In genomic region chr15:101052560-101053501, GRCm38 (mm10) we compare ENCODE assay signal across 9 mouse cellular contexts. TPM values are rescaled to one million over a fixed set of nuclear protein-coding genes. Genes with fewer than 3 reads are reported as not detected.
DNase-seq lines count a peak whose midpoint lies in the region; ATAC-seq and TF ChIP-seq lines count a peak whose summit lies in the region.
"Had no signal": no experiment of that assay in that cellular context is flagged by ENCODE, and none has a peak within 500 bp of the region (broad histone marks: within the 10 kb centered on the region; RNA-seq: fewer than 3 reads in every experiment).

No protein-coding gene starts in this region.

- 66% methylated on average over 118 of the region's 120 CpGs for WGBS in heart, adult 2 months
- 6% methylated on average over 106 of the region's 120 CpGs for WGBS in hindbrain, embryonic 14.5 days
- WGBS in midbrain, embryonic 11.5 days = 15% methylated on average over 116 of the region's 120 CpGs

- H3K27me3 ChIP-seq in heart, adult 2 months (ENCODE audit: control insufficient read depth, insufficient read depth, low read length) = peaks cover 12% of the 10 kb centered on the region
- peaks cover 45% of the 10 kb centered on the region for H3K27me3 ChIP-seq in hindbrain, embryonic 14.5 days (ENCODE audit: control insufficient read depth, insufficient read depth, low read length)
- H3K27me3 ChIP-seq in midbrain, embryonic 11.5 days (ENCODE audit: control insufficient read depth, insufficient read depth, low read length) = peaks cover 31% of the 10 kb centered on the region

- H3K79me2 ChIP-seq in heart, adult 2 months (replicated peaks; ENCODE audit: control insufficient read depth, insufficient read depth, low read length) = no peaks in the 10 kb centered on the region

- H3K27ac ChIP-seq in heart, adult 2 months = no peak overlapping the region
- H3K27ac ChIP-seq in brown adipose tissue, adult 24 weeks (replicated peaks; ENCODE audit: low read depth, low read length) = no peak overlapping the region
- no peak overlapping the region for H3K27ac ChIP-seq in hindbrain, embryonic 14.5 days
- H3K27ac ChIP-seq in midbrain, embryonic 11.5 days (ENCODE audit: low read depth, low read length) = no peak overlapping the region

- peak; percentile 44 to 46 for DNase-seq in heart, adult 2 months
- no peak for DNase-seq in heart, postnatal 36 days
- peak; percentile 46 for DNase-seq in hindbrain, embryonic 14.5 days (ENCODE audit: low spot score)
- peak; percentile 93 for DNase-seq in midbrain, embryonic 11.5 days (ENCODE audit: low spot score, missing footprints)
- no peak for DNase-seq in right cerebral cortex, postnatal 36 days (ENCODE audit: low spot score in 2 of 2)
- no peak for DNase-seq in left cerebral cortex, postnatal 14 days (ENCODE audit: low spot score in 2 of 2)

- no peaks in the 10 kb centered on the region for H3K9me3 ChIP-seq in hindbrain, embryonic 14.5 days (ENCODE audit: control insufficient read depth, low read length)
- H3K9me3 ChIP-seq in midbrain, embryonic 11.5 days (ENCODE audit: control insufficient read depth, low read length) = no peaks in the 10 kb centered on the region

- peak overlapping the region; percentile 55 for H3K4me2 ChIP-seq in hindbrain, embryonic 14.5 days (replicated peaks)
- peak overlapping the region; percentile 52 for H3K4me2 ChIP-seq in midbrain, embryonic 11.5 days

- H3K36me3 ChIP-seq in heart, adult 2 months (ENCODE audit: control insufficient read depth, insufficient read depth, low read length) = no peaks in the 10 kb centered on the region
- H3K36me3 ChIP-seq in hindbrain, embryonic 14.5 days (replicated peaks; ENCODE audit: control insufficient read depth, insufficient read depth) = no peaks in the 10 kb centered on the region
- no peaks in the 10 kb centered on the region; the same call in 1 of the 2 replicates for H3K36me3 ChIP-seq in midbrain, embryonic 11.5 days (ENCODE audit: control insufficient read depth, insufficient read depth, low read length)

- no peak for TF ChIP-seq POLR2A in heart, adult 2 months (IDR thresholded peaks at IDR 0.05; ENCODE audit: insufficient read depth, low read depth, low read length)

- H3K4me1 ChIP-seq in heart, adult 2 months (ENCODE audit: control insufficient read depth, insufficient read depth, low read length) = no peaks in the 10 kb centered on the region
- H3K4me1 ChIP-seq in brown adipose tissue, adult 24 weeks (ENCODE audit: control insufficient read depth, insufficient read depth, insufficient read length, low read length) = no peaks in the 10 kb centered on the region
- no peaks in the 10 kb centered on the region; the same call in 1 of the 2 replicates for H3K4me1 ChIP-seq in hindbrain, embryonic 14.5 days (replicated peaks; ENCODE audit: control insufficient read depth, insufficient read depth, low read length)
- H3K4me1 ChIP-seq in midbrain, embryonic 11.5 days (ENCODE audit: control insufficient read depth, insufficient read depth, low read length) = peaks cover 33% of the 10 kb centered on the region

- H3K4me3 ChIP-seq in heart, adult 2 months = peak overlapping the region; percentile 23; the same call in 1 of the 2 replicates
- H3K4me3 ChIP-seq in brown adipose tissue, adult 24 weeks (ENCODE audit: insufficient read depth, low read depth, low read length) = peak overlapping the region; percentile 54
- peak overlapping the region; percentile 35 for H3K4me3 ChIP-seq in hindbrain, embryonic 14.5 days (replicated peaks; ENCODE audit: low read length)
- H3K4me3 ChIP-seq in midbrain, embryonic 11.5 days (ENCODE audit: low read depth, low read length) = peak overlapping the region; percentile 31
- H3K4me3 ChIP-seq: erythroblast, embryonic 14.5 days had no signal

- peak overlapping the region; percentile 47 for H3K9ac ChIP-seq in heart, adult 2 months (ENCODE audit: low read depth, low read length)
- H3K9ac ChIP-seq in hindbrain, embryonic 14.5 days = peak overlapping the region; percentile 42; the same call in 1 of the 2 replicates
- H3K9ac ChIP-seq in midbrain, embryonic 11.5 days (ENCODE audit: low read length) = peak overlapping the region; percentile 45

- TF ChIP-seq CTCF in heart, adult 2 months (IDR thresholded peaks at IDR 0.05) = peak; percentile 33; the same call in 1 of the 2 replicates

- ATAC-seq in hindbrain, embryonic 14.5 days (ENCODE audit: low FRiP score) = no peak
- ATAC-seq in midbrain, embryonic 11.5 days (ENCODE audit: low FRiP score) = 0 out of 2 replicates have a peak, but pooled peaks have one; percentile 25
- ATAC-seq in activated CD4-positive, CD25-positive, alpha-beta regulatory T cell, adult 4 months = no peak

- intact Hi-C loops in heart, adult 2 months (cut with DNase I) = no loop called here
- intact Hi-C loops in heart, postnatal 36 days (cut with DNase I) = no loop called here
- intact Hi-C loops in left cerebral cortex, postnatal 14 days (cut with DNase I) = no loop called here

- no peak for TF ChIP-seq EP300 in heart, adult 2 months (IDR thresholded peaks at IDR 0.05; ENCODE audit: insufficient read depth, low read depth, low read length)

RNA-seq across cellular contexts. Expression of gene Gm47841, which starts 5.6 kb away (rescaled TPM):
- not detected for total RNA-seq in heart, adult 2 months (2021)
- not detected in 2 replicates for polyA plus RNA-seq in heart, adult 2 months (2012; rRNA removed)
- total RNA-seq in heart, postnatal 36 days (2021) = not detected
- polyA plus RNA-seq in brown adipose tissue, adult 24 weeks (2012; ENCODE audit: insufficient read depth, insufficient read length, missing spikeins) = not detected in 2 replicates
- polyA plus RNA-seq in hindbrain, embryonic 14.5 days (2014; fragmentation: Nextera tagmentation; extraction: Ambion mirVana) = not detected in 2 replicates
- polyA plus RNA-seq in midbrain, embryonic 11.5 days (2014; fragmentation: Nextera tagmentation; extraction: Ambion mirVana) = not detected in 2 replicates
- total RNA-seq in left cerebral cortex, postnatal 14 days (2021) = not detected
- not detected for polyA plus RNA-seq in activated CD4-positive, CD25-positive, alpha-beta regulatory T cell, adult 4 months (2017; shearing (Covaris generic))
- polyA plus RNA-seq: erythroblast, embryonic 14.5 days had no signal

RNA-seq across cellular contexts. Expression of gene Fignl2, which starts 25.5 kb away (rescaled TPM):
- 1 to 10 TPM in 1 of 2 experiments, under 1 TPM in 1; 0.86 to 1.3 TPM for total RNA-seq in heart, adult 2 months (2021)
- 1.6 and 1.9 TPM in 2 replicates for polyA plus RNA-seq in heart, adult 2 months (2012; rRNA removed)
- total RNA-seq in heart, postnatal 36 days (2021) = 1 to 10 TPM; 1.4 to 2.2 TPM
- 2.9 and 3.0 TPM in 2 replicates for polyA plus RNA-seq in brown adipose tissue, adult 24 weeks (2012; ENCODE audit: insufficient read depth, insufficient read length, missing spikeins)
- 0.16 and 0.17 TPM in 2 replicates for polyA plus RNA-seq in hindbrain, embryonic 14.5 days (2014; fragmentation: Nextera tagmentation; extraction: Ambion mirVana)
- polyA plus RNA-seq in midbrain, embryonic 11.5 days (2014; fragmentation: Nextera tagmentation; extraction: Ambion mirVana) = 1.0 and 1.4 TPM in 2 replicates
- 1 to 10 TPM in 1 of 2 experiments, under 1 TPM in 1; 0.99 to 1.5 TPM for total RNA-seq in left cerebral cortex, postnatal 14 days (2021)
- not detected for polyA plus RNA-seq in activated CD4-positive, CD25-positive, alpha-beta regulatory T cell, adult 4 months (2017; shearing (Covaris generic))
- polyA plus RNA-seq: erythroblast, embryonic 14.5 days had no signal

Comparison
In these comparisons a context has a peak if more than half of its experiments do, and no peak if none do; other contexts are left out.
1. DNase-seq: peak in heart, adult 2 months (2 of 2), hindbrain, embryonic 14.5 days (single experiment) and midbrain, embryonic 11.5 days (single experiment); none in heart, postnatal 36 days (0 of 2), right cerebral cortex, postnatal 36 days (0 of 2) and left cerebral cortex, postnatal 14 days (0 of 2).
2. Peak in every context shown above with its lines, with median percentiles within 50 percentile points of each other: H3K4me3 ChIP-seq and H3K9ac ChIP-seq.